Mouse (Mus musculus) heart, adult 2 months (tissue): ENCODE results near the gene Bco2. TPM values are rescaled to one million over a fixed set of nuclear protein-coding genes. Genes with fewer than 3 reads are reported as not detected.

Source experiments
- DNase-seq, 2 experiments: peaks; one replicate each; pipeline ENCODE4 v3.0.0; 2021
- H3K27ac ChIP-seq: fragments of 200-600 bp; 2 replicates; pipeline ENCODE4 v1.8.1; 2022
- H3K27me3 ChIP-seq: fragments of 200-500 bp; 2 replicates; pipeline ENCODE4 v1.6.1; 2012; ENCODE audit warnings: mild to moderate bottlenecking, low read length, inconsistent platforms, mixed read lengths; ENCODE audit not compliant: control insufficient read depth, insufficient read depth
- H3K36me3 ChIP-seq: fragments of 200-500 bp; 2 replicates; pipeline ENCODE4 v1.6.1; 2012; ENCODE audit warnings: low read length, inconsistent platforms; ENCODE audit not compliant: control insufficient read depth, insufficient read depth
- H3K4me1 ChIP-seq: fragments of 200-500 bp; 2 replicates; pipeline ENCODE4 v1.6.1; 2011; ENCODE audit warnings: low read length; ENCODE audit not compliant: control insufficient read depth, insufficient read depth
- H3K4me3 ChIP-seq: fragments of 200-600 bp; 2 replicates; pipeline ENCODE4 v1.8.1; 2022
- H3K79me2 ChIP-seq: fragments of 200-500 bp; replicated peaks from 2 replicates; pipeline ENCODE4 v1.6.1; 2012; ENCODE audit warnings: mild to moderate bottlenecking, inconsistent platforms, low read length, moderate library complexity, mixed read lengths; ENCODE audit not compliant: control insufficient read depth, insufficient read depth
- H3K9ac ChIP-seq: fragments of 200-500 bp; 2 replicates; pipeline ENCODE4 v1.6.1; 2012; ENCODE audit warnings: low read depth, mild to moderate bottlenecking, control low read depth, inconsistent platforms, low read length, mixed read lengths
- CTCF ChIP-seq: fragments of 200-600 bp; IDR thresholded peaks from 2 replicates; pipeline ENCODE4 v1.8.1; 2022; ENCODE audit warnings: antibody characterized with exemption, mild to moderate bottlenecking, moderate library complexity
- EP300 ChIP-seq: fragments of 200-500 bp; IDR thresholded peaks from 2 replicates; pipeline ENCODE4 v1.6.1; 2011; ENCODE audit warnings: low read depth, low read length, control low read depth; ENCODE audit not compliant: insufficient read depth
- POLR2A ChIP-seq: fragments of 200-500 bp; IDR thresholded peaks from 2 replicates; pipeline ENCODE4 v1.6.1; 2011; ENCODE audit warnings: mild to moderate bottlenecking, low read depth, low read length, control low read depth; ENCODE audit not compliant: insufficient read depth
- WGBS: fragments of 180-500 bp; shearing (Covaris S2); methylation state at CpG from one replicate; pipeline ENCODE4 v1.1.7; 2018; 5-methylcytosine and 5-hydroxymethylcytosine counted together
- intact Hi-C: fragments of 180-260 bp; cut with DNase I; formaldehyde crosslinking; loops from one replicate; pipeline ENCODE4 v1.15.1; 2025
- polyA plus RNA-seq: library from polyadenylated mRNA; depleted of rRNA; stranded (reverse); fragments of >200 nt; gene quantifications from 2 replicates; pipeline ENCODE4 v1.2.3, GENCODE M21; 2012
- total RNA-seq, 2 experiments: library from RNA; stranded (reverse); gene quantifications; 2 replicates each; pipeline ENCODE4 v1.2.3; 2021

Gene Bco2
- total and polyA plus RNA-seq, 3 experiments, result 0.33 to 0.50 (median 0.39) TPM

DNA sequence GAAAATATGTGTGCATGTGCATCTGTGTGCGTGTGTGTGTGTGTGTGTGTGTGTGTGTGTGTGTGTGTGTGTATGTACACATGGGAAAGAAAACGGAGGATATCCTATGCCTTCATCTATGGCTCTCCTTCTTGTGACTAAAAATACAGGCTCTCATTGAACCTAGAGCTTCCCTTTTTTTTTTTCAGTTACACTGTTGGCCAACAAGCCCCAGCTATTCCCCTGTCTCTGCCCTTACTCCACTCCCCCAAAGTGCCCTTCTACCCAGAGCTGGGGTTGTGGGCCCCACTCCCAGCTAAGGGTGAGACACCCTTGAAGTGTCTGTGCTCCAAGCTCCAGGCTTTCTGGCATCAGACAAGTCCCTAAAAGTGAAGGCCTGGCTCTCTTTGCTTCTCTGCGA is 52.0 kb downstream of the Bco2 start:
- no peak for TF ChIP-seq CTCF
- TF ChIP-seq EP300, result no peak
- TF ChIP-seq POLR2A, result no peak
- Histone ChIP-seq H3K79me2 (no peaks in the 10 kb centered on the region), H3K27ac (no peak overlapping the region), H3K9ac (no peak overlapping the region), H3K27me3 (no peaks in the 10 kb centered on the region), H3K4me1 (0 out of 2 replicates have a peak, but pooled peaks cover 1% of the 10 kb centered on the region), H3K36me3 (no peaks in the 10 kb centered on the region; the same call in 1 of the 2 replicates), H3K4me3 (no peak overlapping the region)
- WGBS, result 84% methylated on average over 3 of the region's 3 CpGs
- intact Hi-C loops, result no loop called here
- no peak for DNase-seq

DNA sequence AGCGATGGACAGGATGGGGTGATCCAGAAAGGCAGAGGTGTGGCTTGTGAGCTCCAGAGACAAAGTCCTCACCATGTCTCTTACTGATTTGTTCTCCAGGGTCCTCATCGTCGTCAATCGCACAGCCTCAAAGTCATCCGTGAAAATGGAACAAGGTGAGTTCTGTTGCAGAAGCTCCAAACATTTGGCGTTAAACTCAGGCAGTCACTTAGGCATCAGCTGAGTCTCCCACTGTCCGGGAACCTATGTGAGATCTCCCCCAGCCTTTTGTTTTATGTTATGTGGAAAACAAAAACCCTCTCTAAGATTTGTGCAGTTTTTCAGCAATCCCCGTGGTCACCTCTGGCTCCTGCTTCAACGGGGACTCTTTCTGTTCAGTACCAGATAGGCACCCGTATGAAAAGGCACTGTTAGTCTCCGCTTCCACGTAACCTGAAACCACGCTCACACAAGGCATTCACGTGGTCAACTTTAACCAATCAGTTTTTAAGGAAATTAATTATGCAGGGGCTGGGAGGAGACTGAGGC is 53.9 kb downstream of the Bco2 start:
- Histone ChIP-seq H3K27me3 (no peaks in the 10 kb centered on the region), H3K27ac (no peak overlapping the region), H3K36me3 (no peaks in the 10 kb centered on the region), H3K4me3 (no peak overlapping the region), H3K9ac (peak overlapping the region; percentile 22), H3K4me1 (peaks cover 3% of the 10 kb centered on the region; the same call in 1 of the 2 replicates), H3K79me2 (no peaks in the 10 kb centered on the region)
- DNase-seq, result no peak
- WGBS, result 19% methylated on average over 14 of the region's 14 CpGs
- intact Hi-C loops, result no loop called here
- TF ChIP-seq CTCF, result no peak

DNA sequence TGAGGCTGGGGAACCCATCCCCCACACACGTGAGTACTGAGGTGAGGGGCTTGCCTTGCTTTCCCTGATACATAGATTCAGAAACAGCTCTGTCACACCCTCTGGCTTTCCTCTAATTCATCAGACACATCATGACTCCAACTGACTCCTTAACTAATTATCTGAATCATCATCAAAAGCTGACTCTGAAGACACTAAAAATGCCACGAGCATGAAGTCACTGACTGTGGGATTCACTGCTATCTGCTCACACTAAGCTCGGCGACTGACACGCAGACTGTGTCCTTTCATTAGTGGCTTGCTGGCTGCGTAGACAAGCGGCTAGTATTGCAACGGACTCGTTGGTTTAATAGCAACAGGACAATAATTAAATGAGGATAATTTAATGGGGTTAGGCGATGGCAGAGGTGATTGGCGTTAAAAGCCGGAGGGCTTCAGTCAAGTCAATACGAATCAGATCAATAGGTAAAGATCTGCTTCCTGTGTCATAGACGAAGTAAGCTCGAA is 54.5 kb downstream of the Bco2 start:
- Histone ChIP-seq H3K27me3 (no peaks in the 10 kb centered on the region), H3K9ac (no peak overlapping the region), H3K4me3 (no peak overlapping the region), H3K27ac (no peak overlapping the region), H3K36me3 (no peaks in the 10 kb centered on the region), H3K79me2 (no peaks in the 10 kb centered on the region), H3K4me1 (peaks cover 3% of the 10 kb centered on the region; the same call in 1 of the 2 replicates)
- no peak for DNase-seq
- TF ChIP-seq EP300 (no peak), CTCF (no peak), POLR2A (no peak)
- WGBS, result 58% methylated on average over 15 of the region's 15 CpGs
- intact Hi-C loops, result no loop called here

GRCm38 (mm10) chr9:50499781-50500180 is 55.2 kb downstream of the Bco2 start:
- TF ChIP-seq CTCF (no peak), POLR2A (no peak), EP300 (no peak)
- H3K27me3 ChIP-seq, result no peaks in the 10 kb centered on the region
- WGBS, result 89% methylated on average over 3 of the region's 3 CpGs
- H3K9ac ChIP-seq, result no peak overlapping the region
- peaks cover 2% of the 10 kb centered on the region; the same call in 1 of the 2 replicates for H3K4me1 ChIP-seq
- no peak overlapping the region for H3K27ac ChIP-seq
- H3K79me2 ChIP-seq, result no peaks in the 10 kb centered on the region
- no peak for DNase-seq
- H3K36me3 ChIP-seq, result no peaks in the 10 kb centered on the region
- no peak overlapping the region for H3K4me3 ChIP-seq
- intact Hi-C loops, result no loop called here

DNA sequence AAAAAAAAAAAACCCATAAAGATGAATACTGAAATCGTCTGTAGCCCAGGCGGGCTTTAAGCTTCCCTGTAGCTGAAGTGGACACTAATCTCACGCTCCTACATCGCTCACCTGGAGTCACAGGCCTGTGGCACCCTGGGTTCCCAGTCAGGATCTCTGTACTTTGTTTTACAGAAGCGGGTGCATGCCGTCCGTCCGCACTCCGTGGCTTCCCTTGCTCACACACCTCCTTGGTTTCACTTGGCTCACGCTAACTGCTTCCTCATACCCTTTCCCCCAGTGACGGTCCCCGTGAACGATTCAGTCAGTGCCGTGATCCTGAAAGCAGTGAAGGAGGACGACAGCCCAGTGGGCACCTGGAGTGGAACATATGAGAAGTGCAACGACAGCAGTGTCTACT is 56.2 kb downstream of the Bco2 start:
- intact Hi-C loops, result no loop called here
- no peak for DNase-seq
- WGBS, result 79% methylated on average over 16 of the region's 16 CpGs
- no peak overlapping the region for H3K9ac ChIP-seq
- TF ChIP-seq POLR2A (no peak), EP300 (no peak)
- no peaks in the 10 kb centered on the region for H3K27me3 ChIP-seq
- peaks cover 2% of the 10 kb centered on the region; the same call in 1 of the 2 replicates for H3K4me1 ChIP-seq
- no peaks in the 10 kb centered on the region for H3K79me2 ChIP-seq
- H3K27ac ChIP-seq, result no peak overlapping the region
- no peak overlapping the region for H3K4me3 ChIP-seq
- no peaks in the 10 kb centered on the region for H3K36me3 ChIP-seq

GRCm38 (mm10) chr9:50497536-50497935 is 57.4 kb downstream of the Bco2 start:
- DNase-seq, result no peak

More at GRCm38 (mm10) chr9:50497536-50497935, 57.4 kb downstream of the Bco2 start:
- intact Hi-C loops, result no loop called here
- no peaks in the 10 kb centered on the region for H3K36me3 ChIP-seq
- no peak overlapping the region for H3K4me3 ChIP-seq
- H3K9ac ChIP-seq, result no peak overlapping the region
- H3K27me3 ChIP-seq, result no peaks in the 10 kb centered on the region
- H3K79me2 ChIP-seq, result no peaks in the 10 kb centered on the region
- H3K4me1 ChIP-seq, result peaks cover 2% of the 10 kb centered on the region; the same call in 1 of the 2 replicates
- TF ChIP-seq EP300 (no peak), POLR2A (no peak), CTCF (no peak)
- H3K27ac ChIP-seq, result no peak overlapping the region
- WGBS, result 54% methylated on average over 2 of the region's 2 CpGs
